Mouse (Mus musculus) stomach, embryonic 14.5 days (tissue): ENCODE data around the gene Spint1. TPM values are rescaled to one million over a fixed set of nuclear protein-coding genes. Genes with fewer than 3 reads are reported as not detected.
A peak's percentile ranks its signal among the peaks of the same experiment; 100 is the strongest.

Experiments
- ATAC-seq: fragments of 200-750 bp; cut with Nextera tagmentation; 2 replicates; pipeline ENCODE4 v1.8.0; 2017; ENCODE audit warnings: low read depth, moderate TSS enrichment; ENCODE audit not compliant: insufficient number of reproducible peaks, insufficient read depth, low FRiP score
- H3K27ac ChIP-seq: fragments of 300-500 bp; sonication (generic); 2 replicates; pipeline ENCODE4 v1.5.1; 2014; ENCODE audit warnings: mild to moderate bottlenecking, low read length, moderate library complexity, mixed read lengths
- H3K27me3 ChIP-seq: fragments of 300-500 bp; sonication (generic); 2 replicates; pipeline ENCODE4 v1.6.1; 2014; ENCODE audit warnings: low read length, control low read depth, mixed read lengths; ENCODE audit not compliant: control insufficient read depth, insufficient read depth
- H3K36me3 ChIP-seq: fragments of 300-500 bp; sonication (generic); 2 replicates; pipeline ENCODE4 v1.6.1; 2014; ENCODE audit warnings: mild to moderate bottlenecking, control low read depth, low read length, moderate library complexity, mixed read lengths; ENCODE audit not compliant: control insufficient read depth, insufficient read depth
- H3K4me1 ChIP-seq: fragments of 300-500 bp; sonication (generic); 2 replicates; pipeline ENCODE4 v1.6.1; 2014; ENCODE audit warnings: low read length, control low read depth, mixed read lengths; ENCODE audit not compliant: control insufficient read depth, insufficient read depth
- H3K4me2 ChIP-seq: fragments of 300-500 bp; sonication (generic); replicated peaks from 2 replicates; pipeline ENCODE4 v1.6.1; 2014; ENCODE audit warnings: low read depth, low read length, control low read depth
- H3K4me3 ChIP-seq: fragments of 300-500 bp; sonication (generic); 2 replicates; pipeline ENCODE4 v1.5.1; 2014; ENCODE audit warnings: low read depth, low read length, control low read depth
- H3K9ac ChIP-seq: fragments of 300-500 bp; sonication (generic); replicated peaks from 2 replicates; pipeline ENCODE4 v1.6.1; 2014; ENCODE audit warnings: low read depth, mild to moderate bottlenecking, control low read depth, low read length, moderate library complexity, mixed read lengths
- H3K9me3 ChIP-seq: fragments of 300-500 bp; sonication (generic); 2 replicates; pipeline ENCODE4 v1.6.1; 2016; ENCODE audit warnings: low read depth, low read length, control low read depth; ENCODE audit not compliant: control insufficient read depth
- WGBS: fragments of 180-500 bp; shearing (Covaris S2); extraction: QIAGEN DNeasy Blood & Tissue Kit; methylation state at CpG from one replicate; pipeline ENCODE4 v1.1.7; 2014; 5-methylcytosine and 5-hydroxymethylcytosine counted together
- polyA plus RNA-seq: library from polyadenylated mRNA; unstranded; fragments of >200 nt; fragmentation: Nextera tagmentation; extraction: Ambion mirVana; gene quantifications from 2 replicates; pipeline ENCODE4 v1.2.1, GENCODE M21; 2014

The Spint1 gene
- polyA plus RNA-seq, result 51.9 and 55.9 TPM in 2 replicates

- H3K4me1 ChIP-seq, result 0 out of 2 replicates have a peak, but pooled peaks cover 3% of the 10 kb centered on the region
- ATAC-seq, result peak; percentile 80
- no peaks in the 10 kb centered on the region for H3K9me3 ChIP-seq
- under 1% methylated on average over 63 of the region's 73 CpGs for WGBS
- H3K9ac ChIP-seq, result peak within 1 kb of the TSS; percentile 59
- peak within 1 kb of the TSS; percentile 49 for H3K4me3 ChIP-seq
- H3K27ac ChIP-seq, result peak within 1 kb of the TSS; percentile 72
- H3K4me2 ChIP-seq, result peak within 1 kb of the TSS; percentile 44
- H3K27me3 ChIP-seq, result peaks cover 23% of the 10 kb centered on the region
- no peaks in the 10 kb centered on the region for H3K36me3 ChIP-seq
Observed at GRCm38 (mm10) chr2:119237210-119237870, at the start of gene Spint1. TSS of gene Spint1 (plus strand) at chr2:119237362.

- Histone ChIP-seq H3K4me2 (peak overlapping the region; percentile 48), H3K36me3 (peaks cover 6% of the 10 kb centered on the region; the same call in 1 of the 2 replicates), H3K4me3 (peak overlapping the region; percentile 20; the same call in 1 of the 2 replicates), H3K27me3 (no peaks in the 10 kb centered on the region), H3K9me3 (no peaks in the 10 kb centered on the region), H3K4me1 (0 out of 2 replicates have a peak, but pooled peaks cover 5% of the 10 kb centered on the region), H3K27ac (no peak overlapping the region), H3K9ac (no peak overlapping the region)
- 8% methylated on average over 15 of the region's 15 CpGs for WGBS
- ATAC-seq, result peak; percentile 75
Observed at GRCm38 (mm10) chr2:119189029-119189710, 48.0 kb upstream of the Spint1 start.

GRCm38 (mm10) chr2:119190969-119191368 is 46.2 kb upstream of the Spint1 start:
- H3K27ac ChIP-seq, result no peak overlapping the region
- ATAC-seq, result no peak
- no peaks in the 10 kb centered on the region for H3K36me3 ChIP-seq
- H3K4me1 ChIP-seq, result 0 out of 2 replicates have a peak, but pooled peaks cover 5% of the 10 kb centered on the region
- no peaks in the 10 kb centered on the region for H3K27me3 ChIP-seq
- no peak overlapping the region for H3K4me3 ChIP-seq
- no peaks in the 10 kb centered on the region for H3K9me3 ChIP-seq
- H3K9ac ChIP-seq, result no peak overlapping the region
- H3K4me2 ChIP-seq, result no peak overlapping the region
- WGBS, result 78% methylated on average over 5 of the region's 5 CpGs

GRCm38 (mm10) chr2:119194140-119194539 is 43.0 kb upstream of the Spint1 start:
- ATAC-seq, result no peak
- H3K27me3 ChIP-seq, result no peaks in the 10 kb centered on the region
- 82% methylated on average over 5 of the region's 5 CpGs for WGBS
- no peak overlapping the region for H3K9ac ChIP-seq
- no peak overlapping the region for H3K4me2 ChIP-seq
- 0 out of 2 replicates have a peak, but pooled peaks cover 2% of the 10 kb centered on the region for H3K4me1 ChIP-seq
- H3K27ac ChIP-seq, result no peak overlapping the region
- H3K36me3 ChIP-seq, result no peaks in the 10 kb centered on the region
- no peak overlapping the region for H3K4me3 ChIP-seq
- no peaks in the 10 kb centered on the region for H3K9me3 ChIP-seq

- Histone ChIP-seq H3K27me3 (no peaks in the 10 kb centered on the region), H3K4me1 (no peaks in the 10 kb centered on the region), H3K4me3 (no peak overlapping the region), H3K27ac (no peak overlapping the region), H3K4me2 (no peak overlapping the region), H3K36me3 (no peaks in the 10 kb centered on the region), H3K9ac (no peak overlapping the region), H3K9me3 (no peaks in the 10 kb centered on the region)
- 45% methylated on average over 4 of the region's 4 CpGs for WGBS
- no peak for ATAC-seq
Observed at GRCm38 (mm10) chr2:119196316-119197108, 40.6 kb upstream of the Spint1 start.

- Histone ChIP-seq H3K9ac (no peak overlapping the region), H3K27ac (no peak overlapping the region), H3K36me3 (no peaks in the 10 kb centered on the region), H3K4me3 (no peak overlapping the region), H3K27me3 (no peaks in the 10 kb centered on the region), H3K4me2 (no peak overlapping the region), H3K4me1 (no peaks in the 10 kb centered on the region), H3K9me3 (no peaks in the 10 kb centered on the region)
- WGBS, result 75% methylated on average over 1 of the region's 1 CpGs
- ATAC-seq, result no peak
Observed at GRCm38 (mm10) chr2:119197493-119197892, 39.7 kb upstream of the Spint1 start.

GRCm38 (mm10) chr2:119198049-119198448 is 39.1 kb upstream of the Spint1 start:
- Histone ChIP-seq H3K4me3 (no peak overlapping the region), H3K4me2 (no peak overlapping the region), H3K36me3 (no peaks in the 10 kb centered on the region), H3K4me1 (peaks cover 5% of the 10 kb centered on the region; the same call in 1 of the 2 replicates), H3K27ac (no peak overlapping the region), H3K9ac (no peak overlapping the region), H3K27me3 (no peaks in the 10 kb centered on the region), H3K9me3 (no peaks in the 10 kb centered on the region)
- ATAC-seq, result no peak
- 22% methylated on average over 1 of the region's 1 CpGs for WGBS

GRCm38 (mm10) chr2:119198934-119199333 is 38.2 kb upstream of the Spint1 start:
- no peak for ATAC-seq
- H3K36me3 ChIP-seq, result no peaks in the 10 kb centered on the region
- no peak overlapping the region for H3K4me2 ChIP-seq
- H3K9me3 ChIP-seq, result no peaks in the 10 kb centered on the region
- H3K4me3 ChIP-seq, result no peak overlapping the region
- peaks cover 6% of the 10 kb centered on the region; the same call in 1 of the 2 replicates for H3K4me1 ChIP-seq
- 55% methylated on average over 3 of the region's 3 CpGs for WGBS
- no peak overlapping the region for H3K9ac ChIP-seq
- H3K27ac ChIP-seq, result no peak overlapping the region
- no peaks in the 10 kb centered on the region for H3K27me3 ChIP-seq
